Mouse (Mus musculus) G1E-ER4 (cell line): ENCODE data around the gene 1700102P08Rik. TPM values are rescaled to one million over a fixed set of nuclear protein-coding genes. Genes with fewer than 3 reads are reported as not detected.
A peak's percentile ranks its signal among the peaks of the same experiment; 100 is the strongest.

Source experiments
- GATA1 ChIP-seq: IDR thresholded peaks from one replicate; pipeline ENCODE4 v1.8.0; 2012; ENCODE audit warnings: low read length, inconsistent platforms
- polyA plus RNA-seq: library from polyadenylated mRNA; stranded (reverse); fragments of >175 nt; gene quantifications from 2 replicates; pipeline ENCODE4 v1.2.3, GENCODE M21; 2012

Gene 1700102P08Rik
- polyA plus RNA-seq, 1 experiment, result 0.51 TPM

GRCm38 (mm10) chr9:108451519-108452160 is 59.0 kb downstream of the 1700102P08Rik start:
- peak; percentile 47 for TF ChIP-seq GATA1

GRCm38 (mm10) chr9:108452291-108452906 is 59.8 kb downstream of the 1700102P08Rik start:
- no peak for TF ChIP-seq GATA1

GRCm38 (mm10) chr9:108452911-108453310 is 60.3 kb downstream of the 1700102P08Rik start:
- TF ChIP-seq GATA1, result no peak

GRCm38 (mm10) chr9:108453458-108453857 is 60.9 kb downstream of the 1700102P08Rik start:
- no peak for TF ChIP-seq GATA1

- no peak for TF ChIP-seq GATA1
These were observed 61.8 kb downstream of the 1700102P08Rik start for GRCm38 (mm10) chr9:108454429-108454828.

- no peak for TF ChIP-seq GATA1
These were observed 63.4 kb downstream of the 1700102P08Rik start for GRCm38 (mm10) chr9:108455747-108456571.

- TF ChIP-seq GATA1, result no peak
These were observed 64.3 kb downstream of the 1700102P08Rik start for GRCm38 (mm10) chr9:108456953-108457352.

GRCm38 (mm10) chr9:108459939-108460318 is 67.3 kb downstream of the 1700102P08Rik start:
- TF ChIP-seq GATA1, result no peak

Other genes starting within 250 kb of the 1700102P08Rik start
- 5.2 and 8.1 TPM in 2 replicates for gene Bsn, start 202.4 kb upstream of the 1700102P08Rik start, polyA plus RNA-seq
- 20.0 and 21.9 TPM in 2 replicates for gene Dag1, start 128.8 kb upstream of the 1700102P08Rik start, polyA plus RNA-seq
- gene Nicn1, start 102.4 kb upstream of the 1700102P08Rik start, polyA plus RNA-seq, result 0.13 and 0.14 TPM in 2 replicates
- not detected in 2 replicates for gene Amt, start 96.0 kb upstream of the 1700102P08Rik start, polyA plus RNA-seq
- gene Rhoa, start 86.7 kb upstream of the 1700102P08Rik start, polyA plus RNA-seq, result 120 and 154 TPM in 2 replicates
- gene Tcta, start 86.6 kb upstream of the 1700102P08Rik start, polyA plus RNA-seq, result 1.4 and 2.4 TPM in 2 replicates
- gene Gpx1, start 53.9 kb upstream of the 1700102P08Rik start, polyA plus RNA-seq, result 350 and 513 TPM in 2 replicates
- gene Usp4, start 45.0 kb upstream of the 1700102P08Rik start, polyA plus RNA-seq, result 34.7 and 107 TPM in 2 replicates
- not detected in 2 replicates for gene Ccdc36, start 35.7 kb downstream of the 1700102P08Rik start, polyA plus RNA-seq
- not detected in 2 replicates for gene BC048562, start 43.7 kb downstream of the 1700102P08Rik start, polyA plus RNA-seq
- 26.4 and 34.2 TPM in 2 replicates for gene Ccdc71, start 67.7 kb downstream of the 1700102P08Rik start, polyA plus RNA-seq
- 195 and 224 TPM in 2 replicates for gene Klhdc8b, start 68.8 kb downstream of the 1700102P08Rik start, polyA plus RNA-seq
- gene Lamb2, start 86.9 kb downstream of the 1700102P08Rik start, polyA plus RNA-seq, result 0.05 and 0.25 TPM in 2 replicates
- gene Usp19, start 97.8 kb downstream of the 1700102P08Rik start, polyA plus RNA-seq, result 101 and 102 TPM in 2 replicates
- 35.0 and 132 TPM in 2 replicates for gene Qars, start 114.9 kb downstream of the 1700102P08Rik start, polyA plus RNA-seq
- 87.8 and 118 TPM in 2 replicates for gene Qrich1, start 124.0 kb downstream of the 1700102P08Rik start, polyA plus RNA-seq
- gene Impdh2, start 167.5 kb downstream of the 1700102P08Rik start, polyA plus RNA-seq, result 146 and 164 TPM in 2 replicates
- 17.2 and 26.6 TPM in 2 replicates for gene Ndufaf3, start 174.6 kb downstream of the 1700102P08Rik start, polyA plus RNA-seq
- gene Dalrd3, start 177.1 kb downstream of the 1700102P08Rik start, polyA plus RNA-seq, result 76.1 and 91.0 TPM in 2 replicates
- gene Wdr6, start 185.9 kb downstream of the 1700102P08Rik start, polyA plus RNA-seq, result 14.2 and 27.4 TPM in 2 replicates
- gene P4htm, start 204.9 kb downstream of the 1700102P08Rik start, polyA plus RNA-seq, result 6.3 and 8.0 TPM in 2 replicates